Mouse (Mus musculus) erythroblast, embryonic 14.5 days (primary cell): Measurements from ENCODE around the gene Thap12.

Source experiments
- GATA1 ChIP-seq: IDR thresholded peaks from 2 replicates; pipeline ENCODE4 v1.6.1; 2012; ENCODE audit warnings: low read length, inconsistent platforms, mixed read lengths
- TAL1 ChIP-seq: IDR thresholded peaks from 3 replicates; pipeline ENCODE4 v1.6.1; 2012; ENCODE audit warnings: low read length, inconsistent platforms, mixed read lengths

GRCm38 (mm10) chr7:98752680-98753079 lies 49.8 kb downstream of the Thap12 start:
- no peak for TF ChIP-seq GATA1
- no peak for TF ChIP-seq TAL1
